Mouse (Mus musculus) erythroblast, embryonic 14.5 days (primary cell): Measurements from ENCODE around the gene Cacna1d. TPM values are rescaled to one million over a fixed set of nuclear protein-coding genes. Genes with fewer than 3 reads are reported as not detected.

ENCODE experiments used
- H3K27me3 ChIP-seq: 2 replicates; pipeline ENCODE4 v1.6.1; 2012; ENCODE audit warnings: inconsistent platforms; ENCODE audit not compliant: control insufficient read depth
- H3K36me3 ChIP-seq: 2 replicates; pipeline ENCODE4 v1.6.1; 2012; ENCODE audit warnings: mild to moderate bottlenecking, inconsistent platforms; ENCODE audit not compliant: control insufficient read depth
- H3K4me1 ChIP-seq: 2 replicates; pipeline ENCODE4 v1.6.1; 2012; ENCODE audit warnings: inconsistent platforms; ENCODE audit not compliant: control insufficient read depth
- H3K4me3 ChIP-seq: replicated peaks from 2 replicates; pipeline ENCODE3; 2012; ENCODE audit warnings: moderate library complexity, mild to moderate bottlenecking, inconsistent platforms
- H3K9me3 ChIP-seq: 2 replicates; pipeline ENCODE4 v1.6.1; 2012; ENCODE audit warnings: low read length, inconsistent platforms, mixed read lengths; ENCODE audit not compliant: control insufficient read depth
- GATA1 ChIP-seq: IDR thresholded peaks from 2 replicates; pipeline ENCODE4 v1.6.1; 2012; ENCODE audit warnings: low read length, inconsistent platforms, mixed read lengths
- TAL1 ChIP-seq: IDR thresholded peaks from 3 replicates; pipeline ENCODE4 v1.6.1; 2012; ENCODE audit warnings: low read length, inconsistent platforms, mixed read lengths
- polyA plus RNA-seq: library from polyadenylated mRNA; stranded (reverse); fragments of >175 nt; gene quantifications from 2 replicates; pipeline ENCODE4 v1.2.3, GENCODE M21; 2012

Gene Cacna1d
- polyA plus RNA-seq, 1 experiment: not detected

GRCm38 (mm10) chr14:30254776-30255175 lies 236.5 kb downstream of the Cacna1d start:
- no peaks in the 10 kb centered on the region for H3K4me1 ChIP-seq
- TF ChIP-seq GATA1 (no peak), TAL1 (no peak)
- no peak overlapping the region for H3K4me3 ChIP-seq
- H3K27me3 ChIP-seq: peaks cover 15% of the 10 kb centered on the region
- no peaks in the 10 kb centered on the region for H3K36me3 ChIP-seq
- H3K9me3 ChIP-seq: no peaks in the 10 kb centered on the region

DNA sequence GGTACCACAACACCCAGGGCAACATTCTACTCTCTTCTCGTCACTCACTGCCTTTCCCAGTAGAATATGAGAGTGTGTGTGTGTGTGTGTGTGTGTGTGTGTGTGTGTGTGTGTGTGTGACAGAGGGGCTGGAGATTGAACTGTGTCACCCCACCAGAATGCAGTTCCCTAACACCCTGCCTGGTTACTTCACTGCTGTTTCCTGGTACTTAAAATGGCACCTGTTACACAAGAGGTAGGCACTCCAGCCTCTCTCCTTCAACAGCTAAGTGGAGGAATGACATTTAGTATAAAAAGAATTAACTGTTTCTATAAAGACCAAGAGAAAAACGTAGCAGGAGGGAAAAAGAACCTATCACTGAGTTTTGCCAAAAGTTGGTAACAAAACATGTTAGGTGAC lies 238.4 kb downstream of the Cacna1d start:
- Histone ChIP-seq H3K4me1 (peaks cover 5% of the 10 kb centered on the region), H3K9me3 (no peaks in the 10 kb centered on the region)

DNA sequence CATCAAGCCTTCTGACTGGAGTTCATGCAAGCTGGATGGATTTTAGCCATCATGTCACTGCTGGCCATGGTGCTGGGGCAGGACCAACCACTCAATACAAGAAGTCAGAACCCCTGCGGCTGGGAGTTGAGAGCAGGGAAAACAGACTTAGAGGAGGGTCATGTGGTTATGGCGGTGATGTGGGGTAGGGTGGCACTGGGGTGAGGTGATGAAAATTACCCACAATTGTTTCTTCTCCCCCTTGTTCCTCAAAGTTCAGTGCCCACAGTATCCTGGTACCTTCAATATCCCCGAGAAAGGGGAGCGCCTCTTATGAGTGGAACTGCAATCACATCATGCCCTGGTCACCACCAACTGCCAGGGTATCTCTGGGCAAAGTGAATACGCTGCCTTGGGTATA lies 239.9 kb downstream of the Cacna1d start:
- Histone ChIP-seq H3K4me1 (peaks cover 5% of the 10 kb centered on the region), H3K27me3 (peaks cover 9% of the 10 kb centered on the region), H3K4me3 (no peak overlapping the region), H3K36me3 (no peaks in the 10 kb centered on the region), H3K9me3 (no peaks in the 10 kb centered on the region)
- no peak for TF ChIP-seq TAL1
- TF ChIP-seq GATA1: no peak

More for the DNA sequence above, 238.4 kb downstream of the Cacna1d start:
- peaks cover 9% of the 10 kb centered on the region for H3K27me3 ChIP-seq
- H3K4me3 ChIP-seq: no peak overlapping the region
- TF ChIP-seq GATA1: no peak
- no peak for TF ChIP-seq TAL1
- H3K36me3 ChIP-seq: no peaks in the 10 kb centered on the region

GRCm38 (mm10) chr14:30249591-30249990 lies 241.7 kb downstream of the Cacna1d start:
- H3K36me3 ChIP-seq: no peaks in the 10 kb centered on the region
- H3K27me3 ChIP-seq: peaks cover 7% of the 10 kb centered on the region
- no peaks in the 10 kb centered on the region for H3K9me3 ChIP-seq
- TF ChIP-seq GATA1 (no peak), TAL1 (no peak)
- H3K4me3 ChIP-seq: no peak overlapping the region
- H3K4me1 ChIP-seq: peaks cover 11% of the 10 kb centered on the region

GRCm38 (mm10) chr14:30248811-30249210 lies 242.4 kb downstream of the Cacna1d start:
- Histone ChIP-seq H3K4me3 (no peak overlapping the region), H3K4me1 (peaks cover 19% of the 10 kb centered on the region), H3K36me3 (no peaks in the 10 kb centered on the region), H3K27me3 (peaks cover 6% of the 10 kb centered on the region), H3K9me3 (no peaks in the 10 kb centered on the region)
- TF ChIP-seq GATA1: no peak
- TF ChIP-seq TAL1: no peak

DNA sequence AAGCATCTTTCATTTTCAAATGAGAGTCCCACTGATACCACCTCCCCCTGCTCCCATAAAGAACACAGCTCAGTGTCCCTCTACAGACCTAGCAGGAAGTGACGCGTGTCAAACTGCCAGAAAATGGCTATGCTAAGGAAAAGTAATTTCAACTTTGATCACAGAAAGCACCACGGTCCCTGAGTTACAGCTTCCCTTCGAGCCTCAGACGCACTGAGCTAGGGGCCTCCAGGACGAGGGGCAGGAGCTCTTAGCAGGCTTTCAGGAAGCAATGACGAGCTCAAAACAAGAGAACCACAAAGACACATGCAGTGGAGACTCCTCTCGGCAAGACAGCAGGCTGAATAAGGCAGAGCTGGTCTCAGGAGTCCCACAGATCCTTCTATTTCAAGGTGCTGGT lies 243.1 kb downstream of the Cacna1d start:
- H3K4me1 ChIP-seq: peaks cover 25% of the 10 kb centered on the region
- no peaks in the 10 kb centered on the region for H3K9me3 ChIP-seq
- H3K4me3 ChIP-seq: no peak overlapping the region
- no peak for TF ChIP-seq GATA1
- TF ChIP-seq TAL1: no peak
- H3K27me3 ChIP-seq: no peaks in the 10 kb centered on the region
- no peaks in the 10 kb centered on the region for H3K36me3 ChIP-seq

- Histone ChIP-seq H3K4me3 (no peak overlapping the region), H3K4me1 (peaks cover 31% of the 10 kb centered on the region), H3K36me3 (no peaks in the 10 kb centered on the region), H3K27me3 (no peaks in the 10 kb centered on the region), H3K9me3 (no peaks in the 10 kb centered on the region)
- TF ChIP-seq GATA1 (no peak), TAL1 (no peak)
These were observed 243.6 kb downstream of the Cacna1d start for GRCm38 (mm10) chr14:30247606-30248005.

DNA sequence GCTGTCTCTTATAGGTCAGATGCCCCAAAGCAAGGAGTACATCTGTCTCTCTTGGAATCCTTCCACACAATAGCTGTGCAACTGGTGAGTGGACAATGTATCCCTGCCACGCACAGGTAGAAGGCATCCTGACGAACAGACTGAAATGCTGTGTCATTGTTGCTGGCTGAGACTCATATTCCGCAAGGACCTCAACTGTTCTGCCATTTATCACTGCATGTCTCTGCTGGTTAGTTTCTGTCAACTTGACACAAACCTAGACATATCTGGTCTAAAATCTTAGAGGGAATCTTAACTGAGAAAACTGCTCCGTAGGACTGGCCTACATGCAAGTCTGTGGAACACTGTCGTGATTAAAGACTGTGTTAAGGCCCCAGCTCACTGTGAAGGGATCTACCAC lies 246.5 kb downstream of the Cacna1d start:
- Histone ChIP-seq H3K9me3 (no peaks in the 10 kb centered on the region), H3K4me1 (peaks cover 59% of the 10 kb centered on the region), H3K27me3 (no peaks in the 10 kb centered on the region), H3K4me3 (no peak overlapping the region), H3K36me3 (no peaks in the 10 kb centered on the region)
- TF ChIP-seq TAL1 (no peak), GATA1 (no peak)

DNA sequence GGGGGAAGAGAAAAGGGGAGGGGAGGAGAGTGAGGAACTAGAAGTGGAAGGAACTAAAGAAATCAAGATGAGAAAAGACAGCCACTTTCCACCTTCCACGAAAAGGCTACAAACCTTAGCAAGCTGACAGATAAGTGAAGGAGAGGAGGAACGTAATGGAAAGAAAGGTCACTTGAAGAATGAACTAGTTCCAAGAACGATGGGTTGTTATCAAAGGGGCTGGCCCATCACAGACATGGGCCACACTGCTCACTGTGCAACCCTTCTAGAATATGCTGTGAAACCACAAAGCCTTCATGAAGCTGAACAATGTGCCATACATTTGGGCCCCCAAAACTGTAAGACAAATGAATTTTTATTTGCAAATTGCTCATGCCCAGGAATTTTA lies 248.4 kb downstream of the Cacna1d start:
- H3K36me3 ChIP-seq: no peaks in the 10 kb centered on the region
- no peaks in the 10 kb centered on the region for H3K27me3 ChIP-seq
- peak overlapping the region; percentile 39 for H3K4me3 ChIP-seq
- TF ChIP-seq GATA1 (no peak), TAL1 (no peak)
- H3K4me1 ChIP-seq: peaks cover 61% of the 10 kb centered on the region
- H3K9me3 ChIP-seq: no peaks in the 10 kb centered on the region

DNA sequence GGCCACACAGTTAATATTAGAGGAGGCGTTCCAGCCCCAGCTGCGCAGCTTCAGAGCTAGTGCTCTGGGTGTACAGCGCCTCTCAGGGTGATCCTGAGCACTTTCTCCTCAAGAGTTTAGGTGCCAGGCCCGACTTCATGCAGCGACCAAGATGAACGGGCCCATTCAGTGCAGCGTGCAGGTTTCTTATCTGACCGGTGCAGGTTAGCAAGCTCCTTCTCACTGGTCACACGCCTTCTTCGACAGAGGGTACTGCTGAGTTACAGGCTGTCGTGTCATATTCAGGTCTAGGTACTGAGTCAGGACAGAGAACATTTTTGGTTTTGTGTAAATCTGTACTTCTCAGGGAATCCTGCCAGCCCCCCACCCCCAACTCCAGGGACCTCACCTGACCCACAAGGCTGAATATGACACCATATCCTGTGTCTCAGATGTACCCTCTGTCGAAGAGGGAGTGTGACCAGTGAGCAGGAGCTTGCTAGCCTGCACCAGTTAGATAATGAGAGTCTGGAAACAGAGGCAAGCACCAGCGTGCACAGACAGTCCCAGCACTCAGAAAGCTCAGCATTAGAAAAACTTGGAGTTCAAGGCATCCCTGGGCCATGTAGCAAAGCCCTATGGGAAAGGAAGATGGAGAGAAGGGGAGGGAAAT lies 249.0 kb downstream of the Cacna1d start:
- H3K4me3 ChIP-seq: peak overlapping the region; percentile 39

More for the DNA sequence above, 249.0 kb downstream of the Cacna1d start:
- TF ChIP-seq TAL1: peak; percentile 79
- TF ChIP-seq GATA1: peak; percentile 72
- Histone ChIP-seq H3K4me1 (peaks cover 61% of the 10 kb centered on the region), H3K27me3 (no peaks in the 10 kb centered on the region), H3K9me3 (no peaks in the 10 kb centered on the region), H3K36me3 (no peaks in the 10 kb centered on the region)
